Mouse (Mus musculus) stomach, postnatal 0 days (tissue): ENCODE measurements around the gene Git2. TPM values are rescaled to one million over a fixed set of nuclear protein-coding genes. Genes with fewer than 3 reads are reported as not detected.
A peak's percentile ranks its signal among the peaks of the same experiment; 100 is the strongest.

Source experiments
- ATAC-seq: fragments of 200-750 bp; cut with Nextera tagmentation; 2 replicates; pipeline ENCODE4 v1.8.0; 2017; ENCODE audit not compliant: low FRiP score, low TSS enrichment
- DNase-seq: peaks from one replicate; pipeline ENCODE4 v3.0.0-alpha.2; 2016; ENCODE audit warnings: low spot score
- H3K27ac ChIP-seq: fragments of 300-500 bp; sonication (generic); replicated peaks from 2 replicates; pipeline ENCODE4 v1.5.1; 2014; ENCODE audit warnings: mild to moderate bottlenecking, control low read depth
- H3K27me3 ChIP-seq: fragments of 300-500 bp; sonication (generic); 2 replicates; pipeline ENCODE4 v1.6.1; 2014; ENCODE audit warnings: low read length; ENCODE audit not compliant: control insufficient read depth, insufficient read depth
- H3K36me3 ChIP-seq: fragments of 300-500 bp; sonication (generic); 2 replicates; pipeline ENCODE4 v1.6.1; 2014; ENCODE audit warnings: low read length, mixed read lengths; ENCODE audit not compliant: control insufficient read depth, insufficient read depth
- H3K4me1 ChIP-seq: fragments of 300-500 bp; sonication (generic); replicated peaks from 2 replicates; pipeline ENCODE4 v1.6.1; 2014; ENCODE audit warnings: antibody characterized with exemption; ENCODE audit not compliant: control insufficient read depth, insufficient read depth
- H3K4me2 ChIP-seq: fragments of 300-500 bp; sonication (generic); replicated peaks from 2 replicates; pipeline ENCODE4 v1.6.1; 2014; ENCODE audit warnings: low read depth, mild to moderate bottlenecking, control low read depth, moderate library complexity
- H3K4me3 ChIP-seq: fragments of 300-500 bp; sonication (generic); 2 replicates; pipeline ENCODE4 v1.5.1; 2014; ENCODE audit warnings: low read depth, low read length, control low read depth
- H3K9ac ChIP-seq: fragments of 300-500 bp; sonication (generic); 2 replicates; pipeline ENCODE4 v1.6.1; 2014; ENCODE audit warnings: mild to moderate bottlenecking, low read length, control low read depth, mixed read lengths
- H3K9me3 ChIP-seq: fragments of 300-500 bp; sonication (generic); 2 replicates; pipeline ENCODE4 v1.6.1; 2016; ENCODE audit warnings: low read length; ENCODE audit not compliant: control insufficient read depth
- CTCF ChIP-seq: IDR thresholded peaks from 2 replicates; pipeline ENCODE4 v1.5.1; 2016; ENCODE audit warnings: antibody characterized with exemption, low read depth, mild to moderate bottlenecking, moderate library complexity
- EP300 ChIP-seq: optimal IDR thresholded peaks from 2 replicates; pipeline ENCODE3; 2016; ENCODE audit warnings: antibody characterized with exemption
- WGBS: fragments of 180-500 bp; shearing (Covaris S2); extraction: QIAGEN DNeasy Blood & Tissue Kit; methylation state at CpG from one replicate; pipeline ENCODE4 v1.1.7; 2014; 5-methylcytosine and 5-hydroxymethylcytosine counted together
- polyA plus RNA-seq: library from polyadenylated mRNA; unstranded; fragments of >200 nt; fragmentation: Nextera tagmentation; extraction: Ambion mirVana; gene quantifications from 2 replicates; pipeline ENCODE4 v1.2.1, GENCODE M21; 2015

Git2 gene
- polyA plus RNA-seq, 1 experiment from 2014 or later: 14.2 TPM

- no peak for ATAC-seq
- Histone ChIP-seq H3K9me3 (no peaks in the 10 kb centered on the region), H3K36me3 (peaks cover 8% of the 10 kb centered on the region), H3K27me3 (no peaks in the 10 kb centered on the region), H3K4me2 (no peak overlapping the region), H3K27ac (no peak overlapping the region), H3K4me1 (no peaks in the 10 kb centered on the region; the same call in 1 of the 2 replicates), H3K9ac (no peak overlapping the region), H3K4me3 (no peak overlapping the region)
- no peak for DNase-seq
- 70% methylated on average over 9 of the region's 9 CpGs for WGBS
- TF ChIP-seq CTCF (no peak), EP300 (no peak)
Observed at GRCm38 (mm10) chr5:114782991-114783390, 7.7 kb upstream of the Git2 start.

GRCm38 (mm10) chr5:114780912-114781311, 5.6 kb upstream of the Git2 start:
- Histone ChIP-seq H3K4me1 (peaks cover 3% of the 10 kb centered on the region; the same call in 1 of the 2 replicates), H3K27me3 (no peaks in the 10 kb centered on the region), H3K27ac (no peak overlapping the region), H3K36me3 (peaks cover 3% of the 10 kb centered on the region), H3K4me2 (no peak overlapping the region), H3K9ac (no peak overlapping the region), H3K9me3 (no peaks in the 10 kb centered on the region), H3K4me3 (no peak overlapping the region)
- DNase-seq: no peak
- TF ChIP-seq EP300 (no peak), CTCF (no peak)
- ATAC-seq: no peak
- WGBS: 80% methylated on average over 7 of the region's 7 CpGs

GRCm38 (mm10) chr5:114779956-114780489, 4.7 kb upstream of the Git2 start:
- no peaks in the 10 kb centered on the region for H3K36me3 ChIP-seq
- TF ChIP-seq EP300 (no peak), CTCF (no peak)
- no peak overlapping the region for H3K4me2 ChIP-seq
- H3K27ac ChIP-seq: no peak overlapping the region
- H3K4me3 ChIP-seq: no peak overlapping the region
- H3K4me1 ChIP-seq: peaks cover 7% of the 10 kb centered on the region; the same call in 1 of the 2 replicates
- no peaks in the 10 kb centered on the region for H3K9me3 ChIP-seq
- H3K9ac ChIP-seq: no peak overlapping the region
- WGBS: 73% methylated on average over 7 of the region's 7 CpGs
- no peak for DNase-seq
- no peak for ATAC-seq
- no peaks in the 10 kb centered on the region for H3K27me3 ChIP-seq

GRCm38 (mm10) chr5:114776174-114776573, 857 bp upstream of the Git2 start:
- H3K27me3 ChIP-seq: no peaks in the 10 kb centered on the region
- WGBS: 68% methylated on average over 7 of the region's 7 CpGs
- H3K9me3 ChIP-seq: no peaks in the 10 kb centered on the region
- no peak overlapping the region for H3K9ac ChIP-seq
- ATAC-seq: no peak
- H3K27ac ChIP-seq: no peak overlapping the region
- H3K4me3 ChIP-seq: 0 out of 2 replicates have a peak overlapping the region, but pooled peaks have one; percentile 99
- DNase-seq: no peak
- 0 out of 2 replicates have a peak, but pooled peaks cover 7% of the 10 kb centered on the region for H3K4me1 ChIP-seq
- H3K36me3 ChIP-seq: no peaks in the 10 kb centered on the region
- peak overlapping the region; percentile 79; the same call in 1 of the 2 replicates for H3K4me2 ChIP-seq
- TF ChIP-seq CTCF (no peak), EP300 (no peak)

- ATAC-seq (peak; percentile 89), DNase-seq (peak; percentile 92)
- H3K9me3 ChIP-seq: no peaks in the 10 kb centered on the region
- TF ChIP-seq CTCF (no peak), EP300 (peak; percentile 52)
- no peaks in the 10 kb centered on the region for H3K27me3 ChIP-seq
- H3K36me3 ChIP-seq: no peaks in the 10 kb centered on the region
- H3K4me3 ChIP-seq: peak within 1 kb of the TSS; percentile 99
- under 1% methylated on average over 56 of the region's 73 CpGs for WGBS
- peak within 1 kb of the TSS; percentile 79 for H3K4me2 ChIP-seq
- H3K27ac ChIP-seq: peak within 1 kb of the TSS; percentile 90
- 0 out of 2 replicates have a peak, but pooled peaks cover 7% of the 10 kb centered on the region for H3K4me1 ChIP-seq
- peak within 1 kb of the TSS; percentile 94 for H3K9ac ChIP-seq
Observed at GRCm38 (mm10) chr5:114774403-114775051, 790 bp downstream of the Git2 start, which contains the start of gene Ankrd13a. Ankrd13a (plus strand) TSS chr5:114774677.

GRCm38 (mm10) chr5:114773780-114774179, 1.5 kb downstream of the Git2 start:
- Histone ChIP-seq H3K36me3 (no peaks in the 10 kb centered on the region), H3K9me3 (no peaks in the 10 kb centered on the region), H3K27me3 (no peaks in the 10 kb centered on the region), H3K4me3 (peak overlapping the region; percentile 99), H3K4me2 (peak overlapping the region; percentile 79), H3K4me1 (0 out of 2 replicates have a peak, but pooled peaks cover 7% of the 10 kb centered on the region), H3K27ac (peak overlapping the region; percentile 90), H3K9ac (peak overlapping the region; percentile 94)
- peak; percentile 33 for DNase-seq
- under 1% methylated on average over 11 of the region's 11 CpGs for WGBS
- TF ChIP-seq CTCF (no peak), EP300 (no peak)
- ATAC-seq: 0 out of 2 replicates have a peak, but pooled peaks have one; percentile 8
